Mouse (Mus musculus): ENCODE measurements around the gene Adgrb3.
"Not testable (repeated sequence)": the region's sequence is repeated elsewhere in the genome, so short reads cannot be mapped to it uniquely, and the experiment has no call there.

Gene Adgrb3

GRCm38 (mm10) chr1:25526976-25527375 lies 302.5 kb downstream of the Adgrb3 start:
- DNase-seq (ENCODE audit: low read depth, low spot score) = no peak

GRCm38 (mm10) chr1:25510321-25511055 lies 319.0 kb downstream of the Adgrb3 start:
- DNase-seq (ENCODE audit: low read depth, low spot score) = no peak

DNA sequence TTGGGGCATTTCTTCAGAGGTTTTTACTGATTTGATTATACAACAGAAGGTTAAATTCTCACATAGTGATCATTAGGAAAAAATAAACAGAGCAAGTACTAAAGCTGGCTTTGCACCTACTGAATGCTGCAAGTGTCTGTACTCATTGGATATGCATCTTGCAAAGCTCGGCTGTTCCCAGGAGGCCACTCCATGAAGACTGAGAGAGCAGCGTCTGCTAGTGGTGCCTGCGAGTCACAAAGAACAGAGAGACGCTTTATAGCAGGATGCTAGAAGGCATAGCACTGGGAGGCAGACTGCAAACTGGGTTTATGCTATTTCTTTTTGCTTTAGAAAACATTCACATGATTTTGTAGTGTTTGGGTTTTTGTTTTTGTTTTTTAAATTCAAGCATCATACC lies 325.2 kb downstream of the Adgrb3 start:
- DNase-seq (ENCODE audit: low read depth, low spot score) = no peak

DNA sequence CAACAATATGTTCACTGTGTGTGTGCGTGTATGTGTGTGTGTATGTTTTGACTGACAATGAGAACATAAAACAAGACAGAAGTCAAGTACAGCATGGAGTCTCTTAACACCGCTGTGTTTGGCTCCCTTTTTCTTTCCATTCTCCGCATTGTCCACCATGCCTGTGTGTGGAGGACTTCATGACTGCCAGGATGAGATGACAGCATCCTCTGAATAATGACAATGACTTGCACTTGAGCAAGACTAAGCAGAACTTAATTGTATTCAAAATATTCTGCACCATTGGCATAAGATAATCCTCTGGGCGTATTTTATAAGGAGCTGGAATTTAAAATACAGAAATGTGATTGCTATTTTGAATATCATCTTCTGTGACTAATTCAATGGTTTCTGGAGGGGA lies 326.0 kb downstream of the Adgrb3 start:
- no peak for DNase-seq (ENCODE audit: low read depth, low spot score)

DNA sequence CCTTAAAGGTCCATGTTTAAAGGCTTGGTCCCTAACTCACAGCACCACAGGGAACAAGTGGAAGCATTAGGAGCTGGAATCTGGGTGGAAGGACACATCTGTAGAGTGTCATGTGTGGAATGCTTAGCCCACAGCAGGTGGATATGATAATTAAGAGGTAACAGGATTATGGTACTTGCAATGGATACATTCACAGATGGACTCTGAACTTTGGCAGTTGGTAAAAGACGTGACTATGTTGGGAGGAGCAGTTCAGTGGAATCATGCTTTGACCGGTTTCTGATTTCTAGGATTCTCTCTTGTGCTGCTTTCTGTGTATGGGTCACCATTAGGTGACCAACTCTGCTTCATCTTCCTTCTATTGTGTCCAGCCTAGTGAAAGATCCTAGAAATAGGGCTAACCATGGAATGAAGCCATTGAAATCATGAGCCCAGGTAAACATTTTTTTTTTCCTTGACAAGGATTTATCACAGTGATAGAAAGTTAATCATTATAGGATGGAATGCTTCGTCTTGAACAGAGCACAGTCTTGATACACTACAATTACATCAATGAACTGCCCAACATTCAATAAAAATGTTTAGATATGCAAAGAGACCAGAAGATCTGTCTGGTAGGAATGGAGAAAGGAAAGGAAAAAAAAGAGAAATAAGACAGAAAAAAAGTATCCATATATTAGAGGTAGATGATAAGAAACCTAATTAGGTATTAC lies 334.1 kb downstream of the Adgrb3 start:
- DNase-seq (ENCODE audit: low read depth, low spot score) = no peak

- DNase-seq (ENCODE audit: low read depth, low spot score) = no peak
Measured at GRCm38 (mm10) chr1:25491503-25491902, 338.0 kb downstream of the Adgrb3 start.

- DNase-seq (ENCODE audit: low read depth, low spot score) = no peak
Measured at GRCm38 (mm10) chr1:25490174-25490573, 339.3 kb downstream of the Adgrb3 start.

GRCm38 (mm10) chr1:25475699-25476098 lies 353.8 kb downstream of the Adgrb3 start:
- no peak for DNase-seq (ENCODE audit: low read depth, low spot score)

DNA sequence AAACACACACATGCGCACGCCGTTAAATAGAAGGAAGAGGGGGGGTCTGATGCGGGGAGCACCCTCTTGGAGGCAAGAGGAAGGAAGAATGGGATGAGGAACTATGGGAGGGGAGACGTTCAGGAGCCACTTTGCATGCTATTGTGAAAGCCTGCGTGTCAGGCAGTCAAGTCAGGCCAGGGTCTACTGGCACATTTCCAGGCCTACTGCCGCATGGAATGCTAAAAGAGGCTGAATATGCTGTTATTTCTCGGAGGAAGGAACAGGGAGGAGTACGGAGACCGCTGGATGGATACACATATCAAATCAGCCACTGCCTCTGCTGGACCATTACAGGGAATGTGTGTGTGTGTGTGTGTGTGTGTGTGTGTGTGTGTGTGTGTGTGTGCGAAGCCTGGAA lies 355.0 kb downstream of the Adgrb3 start:
- DNase-seq (ENCODE audit: low read depth, low spot score) = no peak

GRCm38 (mm10) chr1:25471612-25472011 lies 357.9 kb downstream of the Adgrb3 start:
- not testable (repeated sequence) for DNase-seq (ENCODE audit: low read depth, low spot score)

GRCm38 (mm10) chr1:25462612-25463011 lies 366.9 kb downstream of the Adgrb3 start:
- DNase-seq (ENCODE audit: low read depth, low spot score) = no peak

- no peak for DNase-seq (ENCODE audit: low read depth, low spot score)
Measured at GRCm38 (mm10) chr1:25435506-25435905, 394.0 kb downstream of the Adgrb3 start.

DNA sequence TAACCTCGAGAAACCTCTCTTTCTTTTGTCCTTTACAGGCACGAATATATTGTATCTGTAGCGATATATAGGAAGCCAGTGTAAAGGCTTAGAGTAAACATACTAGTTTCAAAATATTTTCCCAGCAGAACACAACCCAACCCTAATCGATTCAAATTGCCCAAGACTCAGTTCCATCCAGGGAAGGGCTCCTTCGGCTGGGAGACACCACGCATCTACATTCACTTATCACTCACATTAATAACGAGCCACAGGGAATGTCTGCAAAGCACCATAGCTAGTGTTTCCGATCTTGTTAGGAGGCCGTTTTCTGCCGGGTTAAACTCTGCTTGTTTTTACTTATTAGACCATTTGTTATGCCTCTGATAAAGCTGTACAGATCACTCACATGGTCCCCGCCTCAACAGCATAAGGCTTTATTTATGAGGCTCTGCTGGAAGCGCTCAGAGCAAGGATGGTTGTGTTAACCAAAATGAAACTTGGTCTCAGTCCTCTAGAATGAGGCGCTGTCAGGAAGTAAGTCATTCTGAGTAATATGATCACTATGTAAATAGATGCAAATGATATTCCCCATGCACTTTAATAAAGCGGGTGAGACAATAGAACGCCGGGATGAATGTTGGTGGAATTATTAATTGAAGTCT lies 399.2 kb downstream of the Adgrb3 start:
- DNase-seq (ENCODE audit: low read depth, low spot score) = no peak

DNA sequence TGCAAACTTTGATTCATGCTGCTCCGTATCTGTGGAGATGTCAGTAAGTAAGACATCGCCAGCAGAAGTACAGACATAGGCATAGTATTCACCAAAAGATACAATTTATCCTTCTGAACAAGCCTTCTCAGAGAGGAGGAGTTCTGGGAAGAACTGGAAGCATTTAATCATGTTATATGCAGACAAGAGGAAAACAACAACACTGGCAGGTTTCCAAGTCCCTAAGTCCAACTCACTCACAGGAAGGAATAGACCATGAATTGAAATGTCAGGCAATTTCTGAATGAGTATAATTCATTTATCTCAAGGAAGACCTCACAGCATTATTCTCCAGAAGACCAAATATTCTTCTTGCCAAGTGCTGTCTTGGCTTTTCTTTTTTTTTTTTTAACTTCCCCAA lies 408.8 kb downstream of the Adgrb3 start:
- no peak for DNase-seq (ENCODE audit: low read depth, low spot score)

DNA sequence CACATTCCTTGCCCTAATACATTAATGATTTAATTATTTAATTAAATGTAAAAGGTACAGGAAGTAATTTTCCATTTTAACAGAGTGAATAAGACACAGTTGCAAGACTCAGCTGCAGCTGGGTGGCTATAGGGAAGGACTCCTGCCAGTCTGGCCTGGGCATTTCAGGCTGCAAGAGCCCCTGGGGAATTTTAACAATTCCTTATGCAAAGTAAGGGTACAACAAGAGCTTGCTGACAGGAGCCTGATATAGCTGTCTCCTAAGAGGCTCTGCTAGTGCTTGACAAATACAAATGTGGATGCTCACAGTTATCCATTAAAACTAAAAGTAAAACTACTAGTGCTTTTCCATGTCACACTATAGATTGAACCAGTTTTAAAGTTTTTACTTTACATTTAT lies 410.1 kb downstream of the Adgrb3 start:
- DNase-seq (ENCODE audit: low read depth, low spot score) = no peak

DNA sequence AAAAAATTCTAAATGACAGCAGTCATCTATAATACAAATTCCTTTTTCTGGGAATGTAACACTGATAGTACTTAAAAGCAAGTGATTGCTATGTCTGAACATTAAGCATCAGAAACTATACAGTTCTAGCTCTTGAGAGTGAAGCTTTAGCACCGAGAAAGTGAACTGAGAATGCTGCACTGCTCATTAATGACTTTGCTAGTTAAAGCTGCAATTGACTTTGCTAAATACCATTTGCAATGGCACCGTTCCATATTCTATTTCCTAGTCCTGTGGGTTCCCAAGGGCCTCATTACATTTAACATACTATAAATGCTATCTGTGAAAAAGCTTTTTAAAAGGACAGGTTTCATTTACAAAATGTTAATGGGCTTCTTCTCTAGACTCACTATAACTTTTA lies 414.4 kb downstream of the Adgrb3 start:
- DNase-seq (ENCODE audit: low read depth, low spot score) = no peak

DNA sequence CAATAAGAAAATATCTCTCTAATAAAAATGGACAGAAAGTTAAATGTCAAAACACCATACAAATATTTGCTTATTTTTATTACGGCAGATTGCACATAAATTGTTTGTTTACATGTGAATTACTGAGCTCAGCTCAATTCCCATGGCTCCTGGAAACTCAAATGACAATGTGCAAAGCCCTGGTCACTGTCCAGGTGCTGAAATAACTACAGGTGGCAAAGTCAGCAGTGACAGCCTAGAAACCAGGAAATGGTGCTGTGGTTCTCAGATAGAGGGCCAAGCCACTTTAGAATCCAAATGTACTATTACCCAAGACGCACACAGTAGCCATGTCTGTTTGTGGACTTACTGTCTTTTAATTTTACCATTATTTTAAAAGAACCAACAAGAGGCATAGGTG lies 465.3 kb downstream of the Adgrb3 start:
- no peak for DNase-seq (ENCODE audit: low read depth, low spot score)

- no peak for DNase-seq (ENCODE audit: low read depth, low spot score)
Measured at GRCm38 (mm10) chr1:25358554-25358953, 471.0 kb downstream of the Adgrb3 start.

- no peak for DNase-seq (ENCODE audit: low read depth, low spot score)
Measured at GRCm38 (mm10) chr1:25355486-25355885, 474.0 kb downstream of the Adgrb3 start.

DNA sequence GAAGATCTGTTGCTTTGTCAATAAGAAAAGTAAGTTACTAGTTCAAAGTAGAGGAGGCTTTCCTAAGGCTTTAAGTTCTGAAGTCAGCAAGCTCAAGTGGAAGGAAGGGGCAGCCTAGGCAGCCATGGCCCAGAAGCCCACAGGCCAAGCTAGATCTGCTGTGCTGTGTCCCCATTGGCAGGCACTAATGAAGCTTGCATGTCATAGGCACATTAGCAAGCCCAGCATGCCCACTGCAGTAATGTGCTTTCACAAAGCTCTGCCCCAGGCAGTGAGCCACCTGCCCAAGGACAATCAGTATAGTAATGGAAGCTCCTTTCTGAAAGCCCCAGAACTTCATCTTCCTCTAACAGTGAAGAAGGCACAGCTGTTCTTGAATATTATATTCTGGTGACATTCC lies 484.6 kb downstream of the Adgrb3 start:
- no peak for DNase-seq (ENCODE audit: low read depth, low spot score)

GRCm38 (mm10) chr1:25325406-25325805 lies 504.1 kb downstream of the Adgrb3 start:
- DNase-seq (ENCODE audit: low read depth, low spot score) = no peak

DNA sequence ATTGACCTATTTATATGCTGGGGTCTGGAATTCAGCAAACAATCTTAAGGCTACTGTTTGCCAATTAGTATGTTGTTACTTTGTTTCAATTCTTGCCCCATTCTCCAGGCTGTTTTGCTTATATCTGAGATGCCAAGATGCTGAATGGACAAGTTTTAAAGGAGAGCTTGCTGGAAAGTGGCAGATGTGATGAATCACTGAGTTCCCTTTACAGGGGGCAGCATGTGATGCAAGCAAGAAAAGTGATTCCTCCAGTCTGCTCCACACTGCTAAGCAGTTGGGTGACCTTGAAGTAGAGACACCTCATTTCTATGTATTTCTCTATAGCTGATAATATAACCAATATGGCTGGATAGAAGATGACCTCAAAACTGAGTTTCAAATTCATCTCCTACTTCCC lies 512.4 kb downstream of the Adgrb3 start:
- no peak for DNase-seq (ENCODE audit: low read depth, low spot score)

DNA sequence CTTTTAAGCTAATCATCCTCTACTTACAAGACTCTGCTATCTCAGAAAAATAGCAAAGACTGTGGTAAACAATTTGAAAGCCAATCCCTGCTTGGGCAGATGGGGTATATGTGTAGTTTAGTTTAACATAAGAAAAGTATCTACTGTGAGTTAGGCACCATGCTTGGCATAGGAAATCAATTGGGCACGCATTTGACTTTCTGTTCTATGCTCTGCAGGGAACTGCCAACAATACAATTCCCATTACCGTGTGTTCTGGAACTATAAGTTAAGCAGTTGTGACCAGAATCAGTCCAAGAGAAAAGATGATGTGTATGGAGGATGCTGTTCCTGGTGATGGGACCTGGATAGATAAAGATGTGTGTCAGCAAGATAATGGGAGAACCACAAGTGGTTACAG lies 517.2 kb downstream of the Adgrb3 start:
- no peak for DNase-seq (ENCODE audit: low read depth, low spot score)
